Mouse (Mus musculus): Measurements from ENCODE around the gene Plin2.
"Not testable (repeated sequence)": the region's sequence is repeated elsewhere in the genome, so short reads cannot be mapped to it uniquely, and the experiment has no call there.

The Plin2 gene

DNA sequence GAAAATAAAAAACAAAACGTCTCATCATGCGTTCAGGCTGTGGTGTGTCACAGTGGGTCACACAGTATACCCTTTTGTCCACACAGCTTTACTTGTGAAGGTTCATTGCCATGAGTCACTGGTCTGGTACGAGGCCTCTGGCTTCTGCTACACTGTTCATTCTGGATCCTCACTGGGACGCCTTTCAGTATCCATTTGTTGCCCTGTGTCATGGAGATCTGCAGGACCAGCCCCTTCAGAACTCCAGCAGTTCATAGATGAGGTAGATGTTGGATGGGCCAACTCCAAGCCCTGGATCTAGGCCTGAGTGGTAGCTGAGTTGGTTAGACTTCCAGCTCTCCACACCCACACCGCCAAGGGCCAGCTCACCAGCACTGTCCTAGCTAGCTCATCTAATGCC lies 13.9 kb upstream of the Plin2 start:
- in situ Hi-C loops (cut with MboI, MseI): no loop called here

DNA sequence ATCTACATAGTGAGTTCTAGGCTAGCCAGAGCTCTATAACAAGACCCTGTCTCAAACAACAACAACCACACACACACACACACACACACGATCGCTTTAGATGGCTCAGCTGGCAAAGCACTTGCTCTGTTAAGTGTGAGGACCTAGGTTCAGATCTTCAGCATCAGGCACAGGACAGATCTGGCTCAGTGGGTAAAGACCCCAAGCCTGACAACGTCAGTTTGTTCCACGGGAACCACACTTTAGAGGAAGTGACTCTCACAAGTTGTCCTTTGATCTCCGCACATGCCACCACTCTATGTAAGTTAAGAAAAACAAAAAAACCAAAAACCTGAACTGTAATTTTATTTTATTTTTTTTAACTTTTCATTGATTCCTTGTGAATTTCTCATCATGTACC lies 13.4 kb upstream of the Plin2 start:
- in situ Hi-C loops (cut with MboI, MseI): no loop called here

DNA sequence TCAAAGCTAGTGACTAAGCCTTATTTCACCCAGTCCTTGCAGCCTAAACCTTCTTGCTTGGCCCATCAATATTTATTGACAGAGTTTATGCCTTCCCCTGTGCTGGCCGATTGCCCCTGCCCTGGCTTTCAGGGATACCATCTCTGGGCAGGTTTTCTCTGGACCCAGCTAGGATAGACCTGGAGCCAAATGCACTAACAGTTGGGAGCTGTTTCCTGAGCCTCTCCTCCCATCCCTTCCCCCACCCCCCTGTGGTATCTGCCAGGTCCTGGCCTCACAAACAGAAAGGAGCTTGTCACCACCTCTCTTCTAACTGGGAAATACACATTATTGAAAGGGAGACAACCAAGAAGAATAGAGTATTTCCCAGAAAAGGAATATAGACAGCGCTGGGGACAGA lies 12.0 kb upstream of the Plin2 start:
- in situ Hi-C loops (cut with MboI, MseI): no loop called here

- in situ Hi-C loops (cut with MboI, MseI): no loop called here
Observed at GRCm38 (mm10) chr4:86681421-86681820, 11.6 kb upstream of the Plin2 start.

DNA sequence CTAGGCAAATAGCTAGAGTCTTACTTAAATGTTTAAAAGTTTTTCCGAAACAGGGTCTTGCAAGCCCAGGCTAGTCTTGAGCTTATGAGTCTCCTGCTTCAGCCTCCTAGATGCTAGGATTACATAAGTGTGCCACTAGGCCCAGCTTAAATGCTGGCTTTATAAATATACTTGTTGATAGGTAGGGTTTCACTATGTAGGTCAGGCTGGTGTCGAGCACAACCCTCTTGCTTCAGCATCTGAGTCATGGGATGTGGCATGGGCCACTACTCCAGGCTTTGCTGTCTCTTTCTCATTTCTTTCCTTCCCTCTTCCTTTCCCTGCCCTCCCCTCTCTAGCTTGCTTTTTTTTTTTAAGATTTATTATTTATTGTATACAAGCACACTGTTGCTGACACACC lies 9.8 kb upstream of the Plin2 start:
- in situ Hi-C loops (cut with MboI, MseI): no loop called here

DNA sequence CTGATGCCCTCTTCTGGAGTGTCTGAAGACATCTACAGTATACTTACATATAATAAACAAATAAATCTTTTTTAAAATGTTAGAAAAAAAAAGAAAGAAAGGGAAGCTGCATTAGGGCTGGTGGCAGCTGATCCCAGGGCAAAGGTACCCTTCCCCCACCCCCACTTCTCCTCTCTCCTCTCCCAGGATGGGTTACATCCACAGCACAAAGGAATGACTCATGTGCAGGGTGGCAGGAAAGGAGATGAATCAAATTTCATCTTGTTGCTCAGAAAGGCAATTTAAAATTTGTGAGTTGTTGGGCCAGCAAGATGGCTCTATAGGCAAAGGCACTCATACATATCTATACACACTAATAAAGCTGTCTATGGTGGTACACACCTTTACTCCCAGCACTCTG lies 6.9 kb upstream of the Plin2 start:
- in situ Hi-C loops (cut with MboI, MseI): no loop called here

GRCm38 (mm10) chr4:86674739-86675138 lies 4.9 kb upstream of the Plin2 start:
- in situ Hi-C loops (cut with MboI, MseI): not testable (repeated sequence)

GRCm38 (mm10) chr4:86674150-86674549 lies 4.3 kb upstream of the Plin2 start:
- in situ Hi-C loops (cut with MboI, MseI): not testable (repeated sequence)

DNA sequence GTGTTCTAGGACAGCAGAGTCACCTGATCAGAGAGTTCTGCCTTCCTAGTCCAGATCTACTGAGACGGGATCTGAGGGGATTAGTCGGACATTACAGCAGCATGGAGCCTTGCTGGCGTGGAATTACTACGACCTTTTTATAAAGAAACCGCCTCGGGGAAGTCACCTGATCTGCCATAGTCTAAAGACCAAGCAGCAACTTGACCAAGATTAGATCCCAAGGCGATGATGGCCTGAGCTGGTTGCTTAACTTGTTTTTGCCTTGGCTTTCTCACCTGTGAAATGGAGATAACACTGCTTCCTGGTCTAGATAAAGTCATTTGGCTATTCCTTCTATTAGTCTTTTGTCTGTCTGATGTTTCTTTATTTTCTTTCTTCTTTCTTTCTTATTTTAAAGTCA lies 2.6 kb upstream of the Plin2 start:
- in situ Hi-C loops (cut with MboI, MseI): no loop called here

GRCm38 (mm10) chr4:86671803-86672202 lies 1.9 kb upstream of the Plin2 start:
- in situ Hi-C loops (cut with MboI, MseI): no loop called here

- in situ Hi-C loops (cut with MboI, MseI): no loop called here
Observed at GRCm38 (mm10) chr4:86670582-86671306, 884 bp upstream of the Plin2 start.

DNA sequence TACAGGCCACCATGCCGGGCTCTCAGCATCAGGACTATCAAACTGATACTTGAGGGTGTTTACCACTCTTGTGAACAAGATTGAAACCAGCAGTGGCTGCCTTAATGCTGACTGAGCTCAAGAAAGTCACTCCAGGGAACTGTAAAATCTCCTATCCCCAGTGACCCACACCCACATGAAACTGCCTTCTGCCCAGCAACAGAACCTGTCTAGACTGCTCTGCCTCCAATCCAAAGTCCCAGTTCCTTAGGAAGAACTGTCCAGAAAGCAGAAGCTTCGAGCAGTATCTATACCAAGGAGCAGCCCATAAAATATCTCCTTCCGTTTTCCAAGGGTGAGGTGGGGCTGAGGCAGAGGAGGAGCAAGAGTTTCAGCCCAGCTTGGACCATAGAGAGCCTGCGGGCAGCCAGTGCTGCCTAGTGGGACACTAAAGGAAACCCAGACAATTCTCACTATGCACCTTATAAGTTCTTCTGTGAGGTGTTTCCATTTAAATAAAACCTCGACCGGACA lies 563 bp downstream of the Plin2 start:
- in situ Hi-C loops (cut with MboI, MseI): loop anchor here (5.0 kb wide), 1 partner anchor 38 kb away; no protein-coding TSS in a partner anchor

DNA sequence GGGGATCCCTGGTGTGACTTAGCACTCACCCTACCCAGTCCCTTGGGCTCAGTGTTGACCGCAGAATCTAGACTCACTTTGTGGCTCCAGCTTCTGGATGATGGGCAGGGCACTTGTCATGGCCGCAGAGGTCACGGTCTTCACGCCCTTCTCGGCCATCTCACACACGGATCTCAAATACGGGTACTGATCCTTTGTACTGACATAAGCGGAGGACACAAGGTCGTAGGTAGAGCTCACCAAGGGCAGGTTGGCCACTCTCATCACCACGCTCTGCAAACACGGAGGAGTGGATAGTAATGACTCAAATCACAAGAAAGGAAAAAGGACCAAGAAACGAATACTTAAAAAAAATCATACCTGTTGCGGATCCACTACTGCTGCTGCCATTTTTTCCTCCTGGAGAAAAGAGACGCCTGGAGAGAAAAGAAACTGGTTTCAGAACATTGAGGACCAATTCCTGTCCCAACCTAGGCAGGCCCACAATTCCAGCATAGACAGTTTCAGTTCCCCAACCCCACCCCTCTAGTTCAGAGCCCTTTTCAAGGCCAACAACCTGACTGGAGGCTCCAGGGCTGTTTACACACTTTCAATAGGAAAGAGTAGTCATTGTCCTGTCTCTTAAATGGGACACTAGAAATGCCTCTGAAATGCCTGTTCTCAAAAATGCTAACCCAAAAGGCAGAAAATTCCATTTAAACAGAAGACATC lies 1.4 kb downstream of the Plin2 start:
- in situ Hi-C loops (cut with MboI, MseI): loop anchor here (5.0 kb wide), 1 partner anchor 39 kb away; no protein-coding TSS in a partner anchor

- in situ Hi-C loops (cut with MboI, MseI): loop anchor here (5.0 kb wide), 1 partner anchor 42 kb away; no protein-coding TSS in a partner anchor
Observed at GRCm38 (mm10) chr4:86665596-86665995, 4.3 kb downstream of the Plin2 start.

DNA sequence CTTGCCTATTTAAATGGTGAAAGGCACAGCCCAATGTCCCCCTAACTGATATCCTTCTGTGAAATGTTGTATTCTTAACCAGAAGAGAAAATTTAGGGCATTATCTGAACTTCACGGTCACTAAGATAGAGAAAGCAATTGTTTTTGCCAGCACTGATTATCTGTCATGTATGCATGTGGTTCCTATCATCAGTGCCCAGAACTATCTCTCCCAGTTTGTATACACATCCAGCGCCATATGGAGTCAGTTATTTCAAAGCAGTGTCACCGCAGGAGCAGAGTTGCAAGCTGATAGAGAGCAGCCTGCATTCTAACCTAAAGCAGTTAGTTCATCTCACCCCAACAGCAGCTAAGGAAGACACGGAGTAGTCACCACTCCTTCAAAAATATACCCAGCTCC lies 5.9 kb downstream of the Plin2 start:
- in situ Hi-C loops (cut with MboI, MseI): loop anchor here (5.0 kb wide), 1 partner anchor 37 kb away; no protein-coding TSS in a partner anchor

DNA sequence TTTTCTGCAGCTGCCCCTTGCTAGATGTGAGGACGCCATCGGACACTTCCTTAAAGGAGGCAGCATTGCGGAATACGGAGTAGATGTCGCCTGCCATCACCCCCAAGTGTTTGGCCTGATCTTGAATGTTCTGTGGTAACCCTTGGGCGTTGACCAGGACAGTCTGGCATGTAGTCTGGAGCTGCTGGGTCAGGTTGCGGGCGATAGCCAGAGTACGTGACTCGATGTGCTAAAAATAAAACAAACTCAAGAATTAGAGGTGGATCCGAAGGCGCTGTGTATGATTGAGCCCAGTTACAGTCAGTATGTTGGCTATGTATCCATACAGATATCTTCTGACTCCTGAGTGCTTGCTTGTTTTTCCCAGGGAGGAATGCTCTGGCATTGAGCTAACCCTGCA lies 12.7 kb downstream of the Plin2 start:
- in situ Hi-C loops (cut with MboI, MseI): no loop called here

- in situ Hi-C loops (cut with MboI, MseI): not testable (repeated sequence)
Observed at GRCm38 (mm10) chr4:86656410-86656809, 13.4 kb downstream of the Plin2 start.

GRCm38 (mm10) chr4:86651686-86652384 lies 18.0 kb downstream of the Plin2 start:
- in situ Hi-C loops (cut with MboI, MseI): no loop called here

DNA sequence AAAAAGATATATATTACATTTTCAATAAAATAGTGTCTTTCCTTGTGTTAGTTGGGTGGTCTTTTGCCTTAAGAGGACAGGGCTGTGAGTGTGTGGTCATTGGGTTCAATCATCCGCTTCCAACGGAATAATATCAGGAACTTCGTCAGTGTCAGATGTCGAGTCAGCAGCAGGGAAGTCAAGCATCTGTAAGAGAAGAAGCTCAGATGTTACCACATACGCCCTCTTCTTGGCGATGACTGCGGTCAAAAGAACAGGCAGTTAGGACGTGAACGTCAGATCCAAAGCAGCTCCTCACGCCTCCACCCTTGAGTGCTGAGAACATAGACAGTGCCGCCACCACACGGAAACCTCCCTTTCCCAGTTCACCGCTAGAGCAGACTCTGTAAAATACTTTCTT lies 21.5 kb downstream of the Plin2 start:
- in situ Hi-C loops (cut with MboI, MseI): not testable (repeated sequence)

DNA sequence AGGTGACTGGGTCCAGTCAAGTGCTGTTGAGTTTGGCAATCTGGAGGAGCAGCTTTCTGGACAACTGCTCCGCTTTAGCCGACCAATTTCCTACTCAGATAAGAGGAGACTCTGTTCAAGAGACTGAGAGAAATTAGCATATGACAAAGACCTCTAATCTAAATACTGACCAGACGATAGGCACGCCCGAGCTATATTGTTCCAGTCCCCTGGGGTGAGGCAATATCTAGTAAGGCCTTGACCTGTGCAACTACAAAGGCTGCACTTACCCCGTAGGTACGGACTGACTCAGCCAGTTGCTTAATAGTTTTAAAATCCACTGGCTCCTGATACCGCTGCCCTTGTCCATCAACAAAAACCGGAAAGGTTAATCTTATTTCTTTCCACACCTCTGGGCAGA lies 32.3 kb downstream of the Plin2 start:
- in situ Hi-C loops (cut with MboI, MseI): not testable (repeated sequence)

DNA sequence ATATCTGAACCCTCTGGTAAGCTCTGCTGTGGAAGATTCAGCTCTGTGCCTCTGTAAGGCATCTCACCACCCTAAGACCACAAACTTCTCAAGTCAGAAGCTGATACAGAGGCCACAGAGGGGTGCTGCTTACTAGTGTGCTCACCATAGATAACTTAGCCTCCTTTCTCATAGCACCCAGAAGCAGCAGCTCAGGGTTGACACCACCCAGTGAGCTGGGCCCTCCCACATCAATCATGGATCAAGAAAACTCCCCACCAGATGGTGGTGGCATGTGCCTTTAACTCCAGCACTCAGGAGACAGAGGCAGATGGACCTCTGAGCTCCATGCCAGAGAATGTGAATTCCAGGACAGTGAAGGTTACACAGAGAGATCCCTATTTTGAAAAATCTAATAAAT lies 35.0 kb downstream of the Plin2 start:
- in situ Hi-C loops (cut with MboI, MseI): not testable (repeated sequence)

DNA sequence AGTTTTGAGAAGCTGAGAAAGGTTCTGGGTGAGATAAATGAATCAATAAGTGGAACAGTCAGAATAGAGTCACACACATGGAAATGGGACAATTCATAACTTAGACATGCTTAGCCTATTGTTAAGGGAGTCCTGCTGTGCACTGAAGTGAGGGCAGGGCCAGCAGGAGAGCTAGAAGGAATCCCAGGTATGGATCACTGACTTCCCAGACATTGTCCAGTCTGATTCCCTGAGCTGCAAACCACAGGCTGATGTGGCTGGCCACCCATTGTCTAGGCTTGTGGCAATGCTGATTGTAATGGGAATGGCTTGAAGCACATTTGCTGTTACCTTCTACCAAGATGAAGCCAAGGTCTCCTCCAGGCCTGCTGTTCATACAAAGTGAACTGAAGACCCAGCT lies 35.5 kb downstream of the Plin2 start:
- in situ Hi-C loops (cut with MboI, MseI): not testable (repeated sequence)
